Mouse (Mus musculus) intestine, postnatal 0 days (tissue): ENCODE measurements around the gene Emc9. TPM values are rescaled to one million over a fixed set of nuclear protein-coding genes. Genes with fewer than 3 reads are reported as not detected.
A peak's percentile ranks its signal among the peaks of the same experiment; 100 is the strongest.

Experiments used
- ATAC-seq: fragments of 200-750 bp; cut with Nextera tagmentation; 2 replicates; pipeline ENCODE4 v1.8.0; 2017; ENCODE audit warnings: mild to moderate bottlenecking, moderate TSS enrichment, moderate library complexity
- H3K27ac ChIP-seq: fragments of 300-500 bp; sonication (generic); 2 replicates; pipeline ENCODE4 v1.5.1; 2014; ENCODE audit warnings: mild to moderate bottlenecking, low read depth, low read length, moderate library complexity
- H3K27me3 ChIP-seq: fragments of 300-500 bp; sonication (generic); replicated peaks from 2 replicates; pipeline ENCODE4 v1.6.1; 2014; ENCODE audit warnings: low read length, mixed read lengths; ENCODE audit not compliant: control insufficient read depth, insufficient read depth
- H3K36me3 ChIP-seq: fragments of 300-500 bp; sonication (generic); 2 replicates; pipeline ENCODE4 v1.6.1; 2014; ENCODE audit warnings: mild to moderate bottlenecking, moderate library complexity; ENCODE audit not compliant: control insufficient read depth, insufficient read depth
- H3K4me1 ChIP-seq: fragments of 300-500 bp; sonication (generic); replicated peaks from 2 replicates; pipeline ENCODE4 v1.6.1; 2014; ENCODE audit warnings: antibody characterized with exemption, low read length, mixed read lengths; ENCODE audit not compliant: control insufficient read depth, insufficient read depth
- H3K4me2 ChIP-seq: fragments of 300-500 bp; sonication (generic); replicated peaks from 2 replicates; pipeline ENCODE4 v1.6.1; 2014; ENCODE audit warnings: low read depth, mild to moderate bottlenecking, moderate library complexity
- H3K4me3 ChIP-seq: fragments of 300-500 bp; sonication (generic); 2 replicates; pipeline ENCODE4 v1.5.1; 2014; ENCODE audit warnings: low read depth, low read length
- H3K9ac ChIP-seq: fragments of 300-500 bp; sonication (generic); 2 replicates; pipeline ENCODE4 v1.6.1; 2014; ENCODE audit warnings: mild to moderate bottlenecking, low read depth, low read length
- H3K9me3 ChIP-seq: fragments of 300-500 bp; sonication (generic); 2 replicates; pipeline ENCODE4 v1.6.1; 2016; ENCODE audit warnings: mixed run types; ENCODE audit not compliant: control insufficient read depth
- CTCF ChIP-seq: sonication (generic); IDR thresholded peaks from 2 replicates; pipeline ENCODE4 v1.5.1; 2016; ENCODE audit warnings: low read depth, mild to moderate bottlenecking, control low read depth, antibody characterized with exemption, moderate library complexity
- WGBS: fragments of 180-500 bp; shearing (Covaris S2); extraction: QIAGEN DNeasy Blood & Tissue Kit; methylation state at CpG from one replicate; pipeline ENCODE4 v1.1.7; 2014; 5-methylcytosine and 5-hydroxymethylcytosine counted together
- polyA plus RNA-seq: library from polyadenylated mRNA; unstranded; fragments of >200 nt; fragmentation: Nextera tagmentation; extraction: Ambion mirVana; gene quantifications from 2 replicates; pipeline ENCODE4 v1.2.1, GENCODE M21; 2015

The Emc9 gene
- polyA plus RNA-seq, 1 experiment from 2014 or later, result 21.6 TPM

DNA sequence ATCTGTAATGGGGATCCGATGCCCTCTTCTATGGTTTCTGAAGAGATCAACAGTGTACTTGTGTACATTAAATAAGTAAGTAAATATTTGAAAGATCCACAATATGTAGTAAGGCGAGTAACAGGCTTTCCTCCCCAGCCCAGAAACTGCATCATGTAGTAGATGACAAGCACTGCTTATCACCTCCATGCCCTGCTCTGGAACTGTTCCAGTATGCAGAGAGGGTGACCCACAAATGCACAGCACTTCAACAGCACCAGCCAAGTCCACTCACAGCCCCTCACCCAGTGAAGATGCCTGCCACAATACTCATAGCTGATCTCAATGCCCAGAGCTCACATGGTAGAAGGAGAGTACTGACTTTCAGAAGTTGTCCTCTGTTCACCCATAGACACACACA is 14.5 kb downstream of the Emc9 start:
- Histone ChIP-seq H3K4me1 (no peaks in the 10 kb centered on the region), H3K9me3 (no peaks in the 10 kb centered on the region), H3K27ac (no peak overlapping the region), H3K27me3 (no peaks in the 10 kb centered on the region), H3K4me2 (no peak overlapping the region), H3K4me3 (no peak overlapping the region), H3K9ac (no peak overlapping the region), H3K36me3 (peaks cover 45% of the 10 kb centered on the region)
- 81% methylated on average over 2 of the region's 2 CpGs for WGBS
- ATAC-seq, result no peak
- no peak for TF ChIP-seq CTCF

DNA sequence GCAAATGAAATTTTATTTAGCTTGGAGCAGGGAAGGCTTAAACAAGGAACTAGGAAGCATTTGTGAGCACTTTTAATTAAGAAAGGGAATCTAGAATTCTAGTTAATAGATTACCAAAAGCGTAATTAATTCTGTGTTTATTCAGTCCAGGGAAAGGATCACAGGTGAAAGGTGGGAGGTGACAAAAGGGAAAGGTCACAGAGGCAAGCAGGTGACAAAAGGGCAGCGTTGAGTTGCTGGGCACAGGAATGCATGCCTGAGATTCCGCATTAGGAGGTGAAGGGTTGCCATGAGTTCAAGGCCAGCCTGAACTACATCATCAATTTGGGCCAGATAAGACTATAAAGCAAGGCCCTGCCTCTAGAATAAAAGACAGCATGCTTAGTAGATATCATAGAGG is 17.6 kb downstream of the Emc9 start:
- H3K4me2 ChIP-seq, result no peak overlapping the region
- ATAC-seq, result no peak

DNA sequence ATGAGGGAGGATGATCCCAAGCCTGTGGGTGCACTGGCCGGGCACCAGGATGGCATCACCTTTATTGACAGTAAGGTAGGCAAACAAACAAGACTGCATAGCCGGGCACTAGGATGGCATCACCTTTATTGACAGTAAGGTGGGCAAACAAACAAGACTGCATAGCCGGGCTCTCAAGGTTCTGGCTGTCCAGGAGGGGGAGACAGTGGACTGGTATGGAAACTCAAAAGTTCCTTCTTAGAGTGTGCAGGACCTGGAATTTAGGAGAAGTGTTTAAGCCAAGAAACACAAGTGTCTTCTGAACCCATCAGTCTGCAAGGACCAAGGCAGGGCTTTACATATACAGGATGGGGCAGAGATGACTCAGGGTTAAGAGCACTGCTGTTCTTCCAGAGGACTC is 19.4 kb downstream of the Emc9 start:
- TF ChIP-seq CTCF, result peak; percentile 48
- H3K9ac ChIP-seq, result no peak overlapping the region
- 61% methylated on average over 3 of the region's 3 CpGs for WGBS
- H3K4me2 ChIP-seq, result no peak overlapping the region
- no peaks in the 10 kb centered on the region for H3K9me3 ChIP-seq
- no peak overlapping the region for H3K4me3 ChIP-seq
- H3K27me3 ChIP-seq, result no peaks in the 10 kb centered on the region
- no peak for ATAC-seq
- H3K36me3 ChIP-seq, result peaks cover 76% of the 10 kb centered on the region
- no peak overlapping the region for H3K27ac ChIP-seq
- no peaks in the 10 kb centered on the region for H3K4me1 ChIP-seq

More for the DNA sequence above, 17.6 kb downstream of the Emc9 start:
- no peaks in the 10 kb centered on the region for H3K4me1 ChIP-seq
- H3K9me3 ChIP-seq, result no peaks in the 10 kb centered on the region
- no peak overlapping the region for H3K27ac ChIP-seq
- H3K9ac ChIP-seq, result no peak overlapping the region
- 71% methylated on average over 3 of the region's 3 CpGs for WGBS
- peaks cover 75% of the 10 kb centered on the region for H3K36me3 ChIP-seq
- TF ChIP-seq CTCF, result no peak
- no peaks in the 10 kb centered on the region for H3K27me3 ChIP-seq
- no peak overlapping the region for H3K4me3 ChIP-seq

DNA sequence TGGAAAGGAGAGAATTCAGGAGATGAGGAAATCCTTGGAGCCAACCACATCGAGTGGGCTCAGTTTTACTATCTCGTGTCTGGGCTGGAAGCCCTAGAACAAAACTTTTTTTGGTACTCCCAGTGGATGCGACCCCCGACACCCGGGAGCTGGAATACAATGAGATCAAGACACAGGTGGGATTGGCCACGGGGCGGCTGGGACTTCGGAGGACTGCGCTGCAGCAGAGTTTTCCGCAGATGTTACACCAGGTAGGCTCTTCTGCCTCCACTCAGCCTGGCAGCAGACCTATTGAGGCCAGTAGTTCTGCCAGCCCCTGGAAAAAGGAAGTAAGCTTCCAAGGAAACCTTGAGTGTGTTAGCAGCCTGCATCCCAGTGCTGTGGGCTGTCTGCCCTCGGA is 21.9 kb downstream of the Emc9 start:
- Histone ChIP-seq H3K9me3 (no peaks in the 10 kb centered on the region), H3K9ac (no peak overlapping the region), H3K36me3 (peaks cover 57% of the 10 kb centered on the region), H3K27ac (no peak overlapping the region), H3K27me3 (no peaks in the 10 kb centered on the region), H3K4me1 (no peaks in the 10 kb centered on the region), H3K4me3 (no peak overlapping the region), H3K4me2 (no peak overlapping the region)
- WGBS, result 93% methylated on average over 11 of the region's 11 CpGs
- no peak for ATAC-seq
- no peak for TF ChIP-seq CTCF

DNA sequence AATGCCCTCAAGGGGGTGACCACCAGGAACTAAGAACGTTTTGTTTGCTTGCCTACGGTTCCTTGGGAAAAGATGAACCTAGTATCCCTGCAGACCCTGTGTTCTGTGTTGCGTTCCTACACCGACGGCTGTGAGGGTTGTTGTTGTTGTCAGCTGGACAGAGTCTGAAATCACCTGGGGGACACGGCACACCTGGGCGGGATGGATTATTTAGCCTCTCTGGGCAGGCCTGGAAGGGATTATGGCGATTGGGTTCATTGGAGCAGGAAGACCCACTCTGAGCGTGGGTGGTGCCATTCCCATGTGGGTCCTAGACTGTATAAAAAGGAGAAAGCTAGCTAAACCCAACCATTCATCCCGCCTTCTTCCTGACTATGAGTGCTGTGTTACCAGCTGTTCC is 23.2 kb downstream of the Emc9 start:
- Histone ChIP-seq H3K4me2 (no peak overlapping the region), H3K36me3 (peaks cover 44% of the 10 kb centered on the region), H3K9ac (no peak overlapping the region), H3K4me3 (no peak overlapping the region), H3K27ac (no peak overlapping the region), H3K4me1 (no peaks in the 10 kb centered on the region), H3K27me3 (no peaks in the 10 kb centered on the region), H3K9me3 (no peaks in the 10 kb centered on the region)
- no peak for ATAC-seq
- WGBS, result 78% methylated on average over 10 of the region's 10 CpGs
- no peak for TF ChIP-seq CTCF

DNA sequence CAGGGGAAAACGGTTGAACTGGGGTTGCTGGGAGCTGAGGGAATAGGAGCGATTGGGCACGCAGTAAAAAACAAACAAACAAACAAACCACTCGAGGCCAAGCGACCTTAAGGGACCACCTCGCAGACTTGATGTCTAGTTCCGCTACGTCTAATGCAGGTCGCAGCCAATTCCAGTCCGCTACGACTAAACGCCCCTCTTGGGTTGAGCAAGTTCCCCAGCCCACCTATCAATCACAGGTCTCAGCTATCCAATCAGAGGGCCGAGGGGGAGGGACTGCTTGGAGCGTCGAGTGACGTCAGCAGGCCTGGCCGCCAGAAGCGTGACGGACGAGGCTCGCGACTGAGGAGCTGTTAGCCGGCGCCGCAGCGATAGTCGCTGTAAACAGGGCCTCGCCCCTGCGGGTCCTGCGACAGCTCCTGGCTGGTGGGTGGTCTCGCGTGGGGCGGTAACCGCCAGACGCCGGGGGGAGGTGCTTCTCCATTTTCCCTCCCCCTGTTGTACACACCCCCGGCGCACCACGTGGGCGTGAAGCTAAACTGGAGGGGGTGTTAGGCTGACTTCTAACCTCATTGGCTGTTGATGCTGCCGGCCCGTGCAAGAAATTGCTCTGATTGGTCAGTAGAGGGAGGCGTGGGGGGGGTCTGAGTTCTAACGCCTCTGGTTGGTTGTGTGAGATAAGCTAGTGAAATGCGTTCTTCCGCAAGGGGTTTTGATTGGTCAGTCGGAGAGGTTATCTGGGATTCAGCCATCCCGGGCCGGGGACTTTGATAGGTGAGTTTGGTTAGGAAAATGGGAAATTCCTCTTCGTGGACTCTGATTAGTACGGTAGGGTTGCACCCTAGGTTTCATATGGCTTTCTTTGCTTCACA is 24.7 kb downstream of the Emc9 start, which contains the start of gene A730061H03Rik:
Gene A730061H03Rik, minus strand, starts transcription at position 205 of the 872 bp plus-strand sequence.
- peak; percentile 22; the same call in 1 of the 2 replicates for TF ChIP-seq CTCF
- Histone ChIP-seq H3K9me3 (no peaks in the 10 kb centered on the region), H3K4me3 (peak within 1 kb of the TSS; percentile 65), H3K9ac (peak within 1 kb of the TSS; percentile 77), H3K27me3 (no peaks in the 10 kb centered on the region), H3K4me2 (peak within 1 kb of the TSS; percentile 74), H3K4me1 (no peaks in the 10 kb centered on the region), H3K36me3 (peaks cover 30% of the 10 kb centered on the region), H3K27ac (peak within 1 kb of the TSS; percentile 99)
- under 1% methylated on average over 51 of the region's 51 CpGs for WGBS
- ATAC-seq, result peak; percentile 94
